Mouse (Mus musculus) cerebral cortex, adult 2 months (tissue): Measurements from ENCODE around the gene Foxo3.

Experiments used
- WGBS: fragments of 180-500 bp; shearing (Covaris S2); methylation state at CpG from one replicate; pipeline ENCODE4 v1.1.7; 2018; 5-methylcytosine and 5-hydroxymethylcytosine counted together

Gene Foxo3

GRCm38 (mm10) chr10:42249965-42250364, 26.6 kb downstream of the Foxo3 start:
- 73% methylated on average over 2 of the region's 2 CpGs for WGBS

GRCm38 (mm10) chr10:42248644-42249043, 27.9 kb downstream of the Foxo3 start:
- 82% methylated on average over 5 of the region's 5 CpGs for WGBS

GRCm38 (mm10) chr10:42248156-42248555, 28.4 kb downstream of the Foxo3 start:
- WGBS: 61% methylated on average over 4 of the region's 4 CpGs

GRCm38 (mm10) chr10:42247125-42247816, 29.3 kb downstream of the Foxo3 start:
- 68% methylated on average over 11 of the region's 11 CpGs for WGBS

- WGBS: 83% methylated on average over 3 of the region's 3 CpGs
These were observed 30.1 kb downstream of the Foxo3 start for GRCm38 (mm10) chr10:42246483-42246882.

- WGBS: 95% methylated on average over 3 of the region's 3 CpGs
These were observed 30.9 kb downstream of the Foxo3 start for GRCm38 (mm10) chr10:42245636-42246035.

GRCm38 (mm10) chr10:42245256-42245601, 31.3 kb downstream of the Foxo3 start:
- WGBS: 63% methylated on average over 3 of the region's 3 CpGs

GRCm38 (mm10) chr10:42244420-42245255, 31.9 kb downstream of the Foxo3 start:
- WGBS: 51% methylated on average over 8 of the region's 8 CpGs

- WGBS: 73% methylated on average over 7 of the region's 7 CpGs
These were observed 32.6 kb downstream of the Foxo3 start for GRCm38 (mm10) chr10:42243925-42244324.

GRCm38 (mm10) chr10:42242484-42242883, 34.1 kb downstream of the Foxo3 start:
- WGBS: 77% methylated on average over 6 of the region's 6 CpGs

- WGBS: 59% methylated on average over 4 of the region's 4 CpGs
These were observed 34.8 kb downstream of the Foxo3 start for GRCm38 (mm10) chr10:42241775-42242174.

- 82% methylated on average over 6 of the region's 6 CpGs for WGBS
These were observed 36.8 kb downstream of the Foxo3 start for GRCm38 (mm10) chr10:42239810-42240111.

GRCm38 (mm10) chr10:42238923-42239809, 37.4 kb downstream of the Foxo3 start:
- 84% methylated on average over 15 of the region's 15 CpGs for WGBS

- 59% methylated on average over 5 of the region's 5 CpGs for WGBS
These were observed 38.3 kb downstream of the Foxo3 start for GRCm38 (mm10) chr10:42238296-42238695.

GRCm38 (mm10) chr10:42237556-42237955, 39.0 kb downstream of the Foxo3 start:
- 87% methylated on average over 4 of the region's 4 CpGs for WGBS

- 76% methylated on average over 6 of the region's 6 CpGs for WGBS
These were observed 41.2 kb downstream of the Foxo3 start for GRCm38 (mm10) chr10:42235321-42235720.

- 63% methylated on average over 11 of the region's 11 CpGs for WGBS
These were observed 43.6 kb downstream of the Foxo3 start for GRCm38 (mm10) chr10:42232977-42233376.

GRCm38 (mm10) chr10:42231847-42232246, 44.7 kb downstream of the Foxo3 start:
- WGBS: 84% methylated on average over 8 of the region's 8 CpGs

GRCm38 (mm10) chr10:42231100-42231541, 45.4 kb downstream of the Foxo3 start:
- 89% methylated on average over 3 of the region's 3 CpGs for WGBS

- 96% methylated on average over 5 of the region's 5 CpGs for WGBS
These were observed 46.0 kb downstream of the Foxo3 start for GRCm38 (mm10) chr10:42230471-42231099.

- WGBS: 52% methylated on average over 4 of the region's 4 CpGs
These were observed 48.8 kb downstream of the Foxo3 start for GRCm38 (mm10) chr10:42227751-42228241.

- WGBS: 97% methylated on average over 15 of the region's 15 CpGs
These were observed 50.4 kb downstream of the Foxo3 start for GRCm38 (mm10) chr10:42226176-42226575.
